Mouse (Mus musculus) frontal cortex, adult 2 months (tissue): Measurements from ENCODE around the gene Gimap7. TPM values are rescaled to one million over a fixed set of nuclear protein-coding genes. Genes with fewer than 3 reads are reported as not detected.

Experiments used
- DNase-seq, 2 experiments: peaks; one replicate each; pipeline ENCODE4 v3.0.0; 2022; ENCODE audit warnings: low spot score in 1 of 2; ENCODE audit errors: extremely low spot score in 1 of 2
- polyA plus RNA-seq: library from polyadenylated mRNA; depleted of rRNA; stranded (reverse); fragments of >200 nt; gene quantifications from 2 replicates; pipeline ENCODE4 v1.2.3, GENCODE M21; 2012

Gimap7 gene
- polyA plus RNA-seq, 1 experiment: not detected

DNA sequence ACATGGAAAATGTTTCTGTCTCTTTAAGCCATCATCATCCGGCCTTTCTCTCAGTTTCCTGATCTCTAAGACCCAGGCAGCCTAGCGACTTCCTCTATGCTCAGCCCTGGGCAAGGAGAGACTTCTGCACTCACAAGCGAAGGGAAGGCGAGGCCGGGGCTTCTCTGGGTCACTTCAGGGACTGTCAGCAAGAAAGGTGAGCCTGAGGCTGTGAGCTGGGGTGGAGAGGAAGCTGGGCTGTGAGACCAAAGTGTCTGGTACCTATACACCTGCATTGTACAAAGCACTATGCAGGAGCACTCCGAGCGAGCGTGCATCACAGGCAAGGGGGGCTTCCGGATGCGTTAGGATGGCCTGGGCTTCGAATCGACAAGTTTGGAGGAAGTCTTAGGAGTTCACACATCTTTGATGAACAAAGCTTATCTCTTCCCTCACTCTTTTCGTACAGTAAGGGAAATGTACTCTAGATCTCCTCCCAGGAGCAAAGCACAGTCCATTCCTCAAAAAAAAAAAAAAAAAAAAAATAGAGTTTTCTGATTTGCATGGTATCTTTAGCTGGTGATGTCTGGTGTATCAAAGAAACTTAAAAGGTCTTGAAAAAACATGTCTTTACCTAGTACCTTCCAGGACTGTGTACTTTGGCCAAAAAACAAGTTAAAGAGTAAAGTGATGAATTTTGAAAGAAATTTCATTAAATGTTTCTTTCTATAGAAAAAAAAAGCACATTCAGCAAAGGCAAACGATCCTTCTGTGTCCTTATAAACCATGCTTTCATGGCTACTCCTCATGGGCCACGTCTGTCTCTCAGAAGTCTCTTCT is 20.7 kb downstream of the Gimap7 start, which contains the start of gene Gimap1:
TSS of gene Gimap1 (plus strand) at position 94 of the 819 bp plus-strand sequence.
- no peak for DNase-seq

DNA sequence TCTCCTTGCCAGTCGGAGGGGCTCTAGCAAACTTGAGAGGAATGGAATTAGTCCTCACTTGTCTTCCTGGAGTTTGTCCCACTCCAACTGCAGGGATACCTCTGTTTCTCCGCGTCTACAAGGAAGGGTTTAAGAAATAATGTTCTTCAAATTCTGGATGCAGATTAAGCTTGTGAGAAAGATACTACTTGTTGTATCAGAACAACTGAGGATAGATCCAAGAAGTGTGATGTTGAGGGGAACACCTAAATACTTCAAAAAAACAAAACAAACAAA is 21.3 kb downstream of the Gimap7 start:
- DNase-seq: no peak

DNA sequence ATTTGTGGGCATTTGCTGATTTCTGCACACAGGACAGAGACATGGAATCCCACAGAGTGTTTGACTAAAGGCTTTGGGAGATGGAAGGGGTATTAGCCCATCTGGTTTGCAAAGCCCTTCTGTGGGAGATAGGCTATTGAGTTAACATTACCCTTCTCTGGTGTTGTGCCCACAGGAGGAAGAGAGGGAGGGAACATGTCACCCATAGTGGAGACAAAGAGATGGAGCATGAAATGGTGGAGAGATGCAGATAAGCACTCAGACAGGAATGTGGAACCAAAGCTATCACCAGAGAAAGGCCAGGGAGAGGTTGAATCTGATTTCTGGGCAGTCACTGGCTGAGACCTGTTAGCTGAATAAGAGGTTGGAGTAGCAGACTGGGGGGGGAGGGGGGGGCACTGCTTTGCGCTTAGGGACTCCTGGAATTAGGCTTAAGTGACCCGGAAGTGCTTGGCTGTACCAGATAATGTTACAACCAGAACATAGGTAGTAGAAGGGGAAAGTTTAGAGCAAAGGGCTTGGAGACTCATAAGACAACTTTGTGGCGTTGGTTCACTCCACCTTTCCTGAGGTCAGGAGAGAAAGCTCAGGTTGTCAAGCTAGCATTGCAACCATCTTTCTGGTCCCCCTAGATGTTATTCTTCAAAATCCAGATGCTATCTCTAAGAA is 22.2 kb downstream of the Gimap7 start:
- DNase-seq: no peak

DNA sequence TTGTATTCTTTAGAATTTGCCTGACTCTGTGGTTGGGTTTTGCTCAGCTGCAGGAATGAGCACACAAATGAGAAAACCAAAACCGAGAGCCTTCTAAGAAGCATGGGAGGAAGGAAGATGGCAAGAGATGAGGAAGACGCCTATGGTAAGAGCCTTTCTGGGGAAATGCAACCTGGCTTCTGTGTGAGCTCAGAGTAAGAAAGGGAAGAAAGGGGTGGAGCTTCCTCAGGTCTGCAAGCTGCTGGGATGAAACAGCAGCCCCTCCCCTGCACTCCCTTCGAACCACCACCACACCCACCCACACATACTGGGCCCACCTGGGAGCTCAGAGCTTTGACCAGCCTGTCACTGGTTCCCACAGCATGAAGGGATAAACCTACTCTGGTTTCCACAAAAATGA is 22.9 kb downstream of the Gimap7 start:
- DNase-seq: no peak

DNA sequence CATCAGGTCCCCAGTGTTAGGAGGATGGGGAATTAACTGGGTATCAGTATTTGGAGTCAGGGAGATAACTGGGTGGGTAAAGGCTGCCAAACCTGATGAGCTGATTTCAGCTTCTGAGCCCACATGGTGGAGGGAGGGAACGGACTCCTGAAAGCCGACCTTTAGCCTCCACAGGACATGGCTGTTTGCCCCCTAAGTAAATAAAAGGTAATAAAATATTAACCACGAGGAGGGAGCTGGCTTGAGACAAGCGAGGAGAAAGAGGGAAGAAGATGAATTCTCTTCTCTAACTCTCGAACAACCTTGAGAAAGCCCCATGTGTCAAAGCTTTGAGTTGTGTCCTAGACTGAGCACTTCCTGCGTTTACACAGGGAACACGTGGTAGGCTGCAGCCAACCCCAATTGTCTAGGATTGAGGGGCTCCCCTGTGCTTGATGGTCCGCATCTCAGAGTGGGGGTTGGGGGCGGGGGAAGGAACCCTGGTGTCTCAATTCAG is 23.3 kb downstream of the Gimap7 start:
- no peak for DNase-seq

DNA sequence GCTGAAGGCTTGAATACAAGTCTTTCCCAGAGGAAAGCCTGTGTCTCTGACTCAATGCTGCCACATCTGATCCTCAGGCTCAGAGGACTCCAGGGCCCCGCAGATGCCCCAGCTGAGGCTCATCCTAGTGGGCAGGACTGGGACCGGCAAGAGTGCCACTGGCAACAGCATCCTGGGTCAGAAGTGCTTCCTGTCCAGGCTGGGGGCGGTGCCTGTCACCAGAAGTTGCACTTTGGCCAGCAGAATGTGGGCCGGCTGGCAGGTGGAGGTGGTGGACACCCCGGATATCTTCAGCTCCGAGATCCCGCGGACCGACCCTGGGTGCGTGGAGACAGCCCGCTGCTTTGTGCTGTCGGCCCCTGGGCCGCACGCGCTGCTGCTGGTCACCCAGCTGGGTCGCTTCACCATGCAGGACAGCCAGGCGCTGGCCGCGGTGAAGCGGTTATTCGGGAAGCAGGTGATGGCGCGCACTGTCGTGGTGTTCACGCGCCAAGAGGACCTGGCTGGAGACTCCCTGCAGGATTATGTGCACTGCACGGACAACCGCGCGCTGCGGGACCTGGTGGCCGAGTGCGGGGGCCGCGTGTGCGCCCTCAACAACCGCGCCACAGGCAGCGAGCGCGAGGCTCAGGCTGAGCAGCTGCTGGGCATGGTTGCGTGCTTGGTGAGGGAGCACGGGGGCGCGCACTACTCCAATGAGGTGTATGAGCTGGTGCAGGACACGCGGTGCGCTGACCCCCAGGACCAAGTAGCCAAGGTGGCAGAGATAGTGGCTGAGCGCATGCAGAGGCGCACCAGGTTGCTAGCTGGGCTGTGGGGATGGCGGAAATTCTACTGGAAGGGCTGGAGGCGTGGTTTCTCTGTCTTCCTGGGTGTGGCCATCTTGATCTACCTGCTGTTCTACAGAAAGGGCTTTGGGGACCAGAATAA is 24.3 kb downstream of the Gimap7 start:
- no peak for DNase-seq

DNA sequence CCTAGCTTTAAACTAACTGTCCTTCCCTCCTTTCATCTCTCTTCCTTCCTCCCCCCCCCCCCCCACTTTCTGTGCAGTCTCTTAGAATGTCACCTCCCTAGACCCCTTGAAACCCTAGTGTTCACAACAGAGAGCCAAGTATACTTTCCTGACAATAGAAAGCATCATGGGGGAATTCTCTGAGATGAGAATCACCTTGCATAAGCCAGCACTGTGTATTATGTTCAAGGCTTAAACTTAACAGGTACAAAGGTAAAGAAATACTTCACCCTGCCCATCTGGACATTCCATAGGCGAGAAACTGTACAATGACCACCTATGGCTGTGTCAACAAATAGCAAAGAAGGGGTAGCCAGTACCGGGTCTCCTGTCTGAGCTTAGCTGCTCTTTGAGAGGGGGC is 27.1 kb downstream of the Gimap7 start:
- no peak for DNase-seq

DNA sequence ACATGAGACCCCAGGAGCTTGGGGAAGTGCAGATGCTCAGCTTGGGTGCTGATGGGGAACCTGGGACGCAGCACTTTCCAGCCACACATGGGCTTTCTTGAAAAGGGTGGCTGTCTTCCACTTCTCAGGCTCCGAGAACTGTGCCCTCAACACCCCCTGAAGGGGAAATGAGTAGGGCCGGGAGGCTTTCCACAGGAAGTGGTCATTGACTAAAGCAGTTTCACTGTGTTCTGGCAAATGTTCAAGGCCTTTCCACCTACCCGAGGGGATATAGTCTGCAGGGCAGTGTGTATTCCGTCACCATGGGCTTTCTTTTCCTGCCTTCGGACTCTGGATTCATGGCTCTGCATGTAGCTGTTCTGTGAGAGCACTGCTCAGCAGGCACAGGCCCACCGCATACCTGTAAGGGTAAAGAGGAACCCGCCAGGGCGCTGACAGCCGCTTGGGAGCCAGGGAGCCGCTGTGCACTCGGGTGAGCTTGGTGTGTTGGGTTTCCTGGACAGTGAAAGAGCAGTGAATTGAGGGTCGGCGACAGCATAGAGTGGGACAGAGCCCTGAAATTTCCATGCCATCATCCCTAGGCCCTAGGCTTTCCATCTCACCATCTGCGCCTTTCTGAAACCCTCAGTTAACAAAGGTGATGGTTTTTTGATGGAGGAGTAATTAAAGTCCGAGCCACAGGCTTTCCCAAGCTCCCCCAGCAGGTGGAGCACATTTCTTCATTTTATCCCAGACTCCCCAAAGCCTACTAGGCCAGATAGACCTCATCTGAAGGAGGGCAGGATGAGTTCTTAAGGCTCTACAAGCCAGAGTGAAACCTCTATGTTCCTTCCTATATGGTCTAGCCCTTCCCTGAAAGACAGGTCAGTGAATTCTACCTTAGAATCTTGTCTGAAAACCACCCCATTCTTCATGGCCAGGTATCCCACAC is 27.8 kb downstream of the Gimap7 start, which contains the start of gene Gimap5:
TSS of gene Gimap5 (plus strand) at position 239 of the 931 bp plus-strand sequence.
- DNase-seq: peak in 1 of 2 experiments; percentile 40

DNA sequence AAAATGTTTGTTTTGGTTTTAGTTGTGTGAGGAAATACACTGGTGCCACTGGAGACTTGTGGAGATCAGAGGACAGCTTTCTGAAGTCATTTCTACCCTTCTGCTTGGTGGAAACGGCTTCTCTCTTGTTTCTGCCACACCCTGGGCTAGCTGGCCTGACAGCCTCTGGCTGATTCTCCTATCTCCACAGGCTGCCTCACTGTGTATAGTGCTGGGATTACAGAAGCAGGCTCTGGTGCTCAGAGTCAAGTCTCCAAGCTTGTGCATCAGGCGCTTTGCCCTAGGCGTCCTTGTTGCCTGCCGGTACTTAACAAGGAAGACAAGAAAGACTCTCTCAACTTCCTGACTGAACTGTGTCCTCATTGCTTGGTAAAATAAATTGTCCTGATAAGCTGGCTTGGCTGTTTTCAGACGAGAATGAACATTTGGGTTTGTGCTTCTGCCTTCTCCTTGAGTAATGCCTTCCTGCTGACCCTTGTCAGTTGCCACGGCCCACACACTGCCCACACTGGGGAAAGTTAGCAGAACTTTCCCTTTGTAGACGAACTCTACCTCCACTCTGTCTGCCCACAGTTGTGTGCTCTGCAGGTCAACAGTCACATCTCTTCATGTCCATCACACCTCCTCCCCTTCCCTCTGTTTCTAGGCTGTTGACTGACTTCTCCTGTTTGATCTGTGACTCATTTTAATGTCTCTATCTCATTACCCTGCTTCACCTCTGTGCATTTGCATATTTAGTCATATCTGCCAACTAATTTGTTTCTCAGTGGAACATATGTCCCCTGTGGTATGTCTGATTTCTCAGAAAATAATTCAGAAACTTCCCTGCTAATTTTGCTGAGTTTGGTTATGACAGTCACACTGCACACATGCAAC is 28.9 kb downstream of the Gimap7 start:
- DNase-seq: no peak

DNA sequence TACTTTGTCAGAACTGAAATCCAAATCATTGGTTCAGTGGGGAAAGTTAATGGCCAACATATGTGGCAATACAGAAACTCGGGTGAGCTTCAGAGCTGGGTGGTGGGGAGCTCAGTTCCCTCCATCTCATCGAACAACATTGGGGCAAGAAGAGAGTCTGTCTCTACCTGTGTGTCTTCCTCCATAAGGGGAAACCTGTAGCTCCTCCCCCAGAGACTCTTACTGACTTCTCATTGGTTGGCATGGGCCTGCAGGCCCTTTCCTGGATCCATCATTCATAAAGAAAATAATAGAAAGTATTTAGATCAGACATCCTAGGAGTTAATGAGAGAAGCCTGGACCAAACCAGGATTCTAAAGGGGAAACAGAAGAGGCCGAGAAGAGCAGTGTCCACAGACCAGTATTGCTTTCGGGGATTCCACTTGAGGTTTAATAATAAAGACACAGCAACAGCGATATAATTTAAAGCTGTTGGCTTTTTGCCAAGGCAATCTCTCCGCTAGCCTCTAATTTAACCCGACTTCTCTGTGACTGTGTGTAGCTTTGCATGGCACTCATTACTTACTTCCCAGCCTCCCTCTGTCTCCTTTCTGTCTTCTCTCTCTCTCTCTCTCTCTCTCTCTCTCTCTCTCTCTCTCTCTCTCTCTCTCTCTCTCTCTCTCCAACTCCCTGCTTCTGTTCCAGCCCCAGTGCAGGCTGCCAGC is 45.3 kb downstream of the Gimap7 start:
- no peak for DNase-seq

DNA sequence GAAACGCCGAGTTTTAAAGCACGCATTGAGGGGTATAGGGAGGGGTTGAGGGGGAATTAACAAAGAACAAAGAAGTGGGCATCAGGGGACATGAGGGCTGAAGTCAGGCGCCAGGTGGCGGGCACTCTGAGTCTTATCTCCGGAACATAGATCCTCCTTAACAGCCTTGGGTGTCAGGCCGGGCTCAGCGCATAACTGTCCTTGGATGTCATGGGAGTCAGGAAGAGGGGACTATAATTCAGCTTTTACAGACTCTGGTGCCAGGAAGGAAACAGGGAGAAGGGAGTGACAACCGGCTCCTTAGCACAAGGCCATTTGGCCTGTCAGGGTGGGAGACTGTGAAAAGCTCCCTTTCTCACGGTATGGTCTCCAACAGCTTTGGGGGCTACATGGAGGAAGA is 46.1 kb downstream of the Gimap7 start:
- no peak for DNase-seq

DNA sequence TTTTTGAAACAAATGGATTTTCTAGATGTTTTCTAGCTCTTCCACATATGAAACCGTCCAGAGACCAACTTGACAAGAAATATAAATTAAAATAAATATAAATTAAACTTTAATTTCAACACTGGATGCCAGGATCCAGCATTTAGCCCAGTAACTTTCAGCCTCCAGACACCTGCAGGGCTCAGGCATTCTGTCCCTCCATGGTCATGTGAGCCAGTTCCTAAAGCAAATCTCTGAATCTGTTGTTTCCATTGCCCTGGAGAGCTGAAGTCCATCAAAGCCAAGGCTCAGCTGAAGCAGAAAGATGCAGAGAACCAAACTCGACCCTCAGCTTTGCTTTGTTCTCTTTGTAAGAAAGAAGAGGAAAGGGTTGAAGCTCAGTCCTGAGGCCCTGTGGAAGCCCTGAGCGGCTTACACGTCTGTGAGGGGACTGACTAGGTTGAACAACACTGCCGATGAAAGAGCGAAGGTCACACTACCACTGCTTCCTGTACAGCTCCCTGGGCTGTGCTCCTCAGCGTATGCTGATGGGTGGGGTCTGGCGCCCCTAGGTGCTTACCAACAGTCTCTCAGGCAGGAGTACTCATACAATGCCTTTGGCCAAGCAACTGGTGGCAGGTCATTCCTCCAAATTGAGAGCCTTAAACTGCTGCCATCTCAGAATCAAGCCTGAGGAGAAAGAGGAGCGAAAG is 49.9 kb downstream of the Gimap7 start:
- no peak for DNase-seq

DNA sequence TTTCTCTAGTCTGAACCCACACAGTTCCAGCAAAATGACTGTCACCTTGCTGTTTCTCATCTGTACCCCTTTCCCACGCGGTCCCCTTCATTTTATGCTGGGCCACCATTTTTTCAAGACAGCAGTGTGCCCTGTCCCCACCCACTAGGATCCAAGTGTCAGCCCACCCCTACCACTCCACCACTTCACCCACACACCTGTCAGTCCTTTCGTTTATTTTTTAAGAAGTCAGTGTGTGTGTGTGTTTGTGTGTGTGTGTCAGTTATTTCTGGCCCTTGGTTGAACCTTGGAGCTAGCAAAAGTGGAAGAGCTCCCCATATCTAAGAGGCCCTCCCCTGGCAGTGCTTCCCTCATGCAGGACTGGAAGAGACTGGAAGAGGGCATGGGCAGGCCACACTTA is 50.5 kb downstream of the Gimap7 start:
- no peak for DNase-seq

DNA sequence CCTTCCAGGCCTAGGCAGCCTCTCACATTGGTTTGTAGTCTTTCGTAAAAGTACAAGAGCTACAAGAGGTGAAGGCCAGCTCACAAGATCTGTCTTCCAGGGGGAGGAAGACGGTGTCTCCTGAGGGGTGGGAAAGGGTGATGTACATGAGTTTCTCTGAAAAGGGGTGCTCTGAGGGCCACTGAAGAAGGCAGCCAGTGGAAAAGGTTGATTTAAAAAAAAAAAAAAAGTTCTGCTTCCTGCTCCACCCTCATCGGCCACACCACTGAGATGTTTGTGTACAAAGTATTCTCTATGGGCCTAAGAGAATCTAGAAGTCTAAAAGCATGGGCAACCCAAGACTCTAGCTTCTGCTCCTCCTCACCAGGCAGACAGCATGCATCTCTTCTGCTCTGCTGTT is 52.3 kb downstream of the Gimap7 start, which contains the start of gene Gimap3:
TSS of gene Gimap3 (minus strand) at position 156 of the 400 bp plus-strand sequence.
- no peak for DNase-seq

DNA sequence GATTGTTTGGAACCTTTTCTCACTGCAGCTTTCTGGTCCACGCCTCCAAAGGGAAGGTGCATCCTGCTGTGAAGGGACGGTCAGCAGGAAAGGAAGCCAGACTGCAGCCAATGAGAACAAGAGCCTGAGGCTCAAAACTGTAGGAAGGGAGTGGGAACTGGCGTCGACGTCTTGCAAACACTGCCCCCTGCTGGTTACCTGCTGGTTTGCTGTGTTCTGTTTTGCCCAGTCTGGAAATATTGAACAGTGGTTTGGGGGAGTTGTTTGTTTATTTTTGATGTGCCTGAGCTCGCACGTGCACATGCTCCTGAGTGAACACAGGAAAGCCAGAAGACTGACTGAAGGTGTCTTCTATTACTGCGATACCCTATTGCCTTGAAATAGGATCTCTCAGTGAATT is 53.6 kb downstream of the Gimap7 start:
- DNase-seq: peak; percentile 32 to 88
